Mouse (Mus musculus) liver, postnatal 0 days (tissue): Measurements from ENCODE around the gene Pcnx3.

ENCODE experiments used
- CTCF ChIP-seq: sonication (generic); IDR thresholded peaks from 2 replicates; pipeline ENCODE4 v1.5.1; 2016; ENCODE audit warnings: antibody characterized with exemption, low read depth
- EP300 ChIP-seq: IDR thresholded peaks from 2 replicates; pipeline ENCODE4 v1.6.1; 2016; ENCODE audit warnings: antibody characterized with exemption, low read depth, mild to moderate bottlenecking

GRCm38 (mm10) chr19:5666386-5666785 lies 22.3 kb downstream of the Pcnx3 start:
- TF ChIP-seq CTCF (no peak), EP300 (no peak)
